Mouse (Mus musculus): ENCODE data around the gene Spop. TPM values are rescaled to one million over a fixed set of nuclear protein-coding genes. Genes with fewer than 3 reads are reported as not detected.

Gene Spop
- total RNA-seq, 2 experiments from 2014 or later, result 165 to 167 TPM

DNA sequence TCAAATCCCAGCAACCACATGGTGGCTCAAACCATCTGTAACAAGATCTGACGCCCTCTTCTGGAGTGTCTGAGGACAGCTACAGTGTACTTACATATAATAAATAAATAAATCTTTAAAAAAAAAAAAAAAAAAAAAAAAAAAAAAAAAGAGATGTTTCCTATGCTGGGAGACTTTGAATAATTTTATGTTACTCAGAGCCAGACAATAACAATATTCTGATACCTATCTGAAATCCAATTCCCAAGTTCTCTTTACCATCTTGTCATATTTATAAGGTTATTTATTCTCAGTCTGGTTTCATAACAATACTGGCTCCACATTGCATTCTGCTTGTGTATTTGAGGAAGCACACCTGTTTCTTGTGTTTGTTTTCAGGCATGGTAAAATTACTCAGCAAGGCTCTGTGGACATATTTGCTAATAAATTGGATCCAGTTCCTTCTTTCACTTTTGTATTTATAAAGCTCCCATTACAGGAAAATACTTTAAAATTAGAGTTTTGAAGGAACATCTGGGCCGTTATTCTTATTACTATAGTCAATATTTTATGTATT, 7.1 kb downstream of the Spop start:
- no peak for DNase-seq

GRCm38 (mm10) chr11:95423505-95423904, 9.6 kb downstream of the Spop start:
- DNase-seq, result no peak

- DNase-seq, result no peak
Observed at GRCm38 (mm10) chr11:95431344-95431743, 17.5 kb downstream of the Spop start.

GRCm38 (mm10) chr11:95432194-95432593, 18.3 kb downstream of the Spop start:
- no peak for DNase-seq

- no peak for DNase-seq
Observed at GRCm38 (mm10) chr11:95445371-95445770, 31.5 kb downstream of the Spop start.

DNA sequence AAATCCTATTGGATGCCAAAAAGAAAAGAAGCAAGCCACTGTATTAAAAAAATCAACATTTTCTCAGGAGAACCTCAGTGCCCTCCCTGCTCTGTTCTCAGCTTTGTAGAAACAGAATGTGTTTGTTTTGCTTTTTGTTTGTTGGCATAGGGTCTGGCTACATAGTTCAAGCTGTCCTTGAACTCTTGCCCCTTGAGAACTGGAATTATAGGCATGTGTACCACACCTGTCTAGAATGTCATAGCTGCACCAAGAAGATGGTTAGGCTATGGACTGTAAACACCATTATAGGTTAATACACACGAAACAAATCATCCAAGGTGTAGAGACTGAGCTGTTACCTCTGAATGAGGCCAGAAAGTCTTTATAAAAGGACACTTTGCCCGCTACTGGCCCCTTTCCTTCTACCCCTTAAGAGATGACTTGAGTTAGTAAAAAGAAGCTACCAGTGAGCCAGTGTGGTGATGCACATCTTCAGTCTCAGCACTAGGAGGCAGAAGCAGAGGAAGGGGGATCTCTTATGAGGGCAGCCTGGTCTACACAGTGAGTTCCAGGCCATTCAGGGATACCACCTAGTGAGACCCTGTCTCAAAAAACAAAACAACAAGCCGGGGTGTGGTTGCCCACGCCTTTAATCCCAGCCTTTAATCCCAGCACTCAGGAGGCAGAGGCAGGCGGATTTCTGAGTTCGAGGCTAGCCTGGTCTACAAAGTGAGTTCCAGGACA, 32.9 kb downstream of the Spop start:
- DNase-seq, result no peak

DNA sequence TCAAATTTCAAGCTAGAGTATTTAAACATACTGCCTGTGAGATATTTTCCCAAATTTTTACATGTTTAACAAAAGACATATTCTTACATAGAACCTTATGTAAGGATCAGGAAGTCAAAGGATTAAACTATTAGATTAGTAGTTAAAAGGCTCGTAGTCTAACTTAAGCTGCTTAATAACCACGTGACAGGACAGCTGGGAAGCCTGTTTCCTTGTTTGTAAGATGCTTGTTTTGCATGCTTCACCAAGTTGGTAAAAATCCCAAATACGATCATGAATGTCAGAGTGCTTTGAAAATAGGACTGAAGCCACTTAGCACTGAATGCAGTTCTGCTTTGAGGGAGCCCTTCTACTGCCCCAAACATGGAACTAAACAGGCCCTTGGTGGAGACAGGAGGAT, 34.5 kb downstream of the Spop start:
- no peak for DNase-seq

- no peak for DNase-seq
Observed at GRCm38 (mm10) chr11:95455331-95455730, 41.5 kb downstream of the Spop start.

DNA sequence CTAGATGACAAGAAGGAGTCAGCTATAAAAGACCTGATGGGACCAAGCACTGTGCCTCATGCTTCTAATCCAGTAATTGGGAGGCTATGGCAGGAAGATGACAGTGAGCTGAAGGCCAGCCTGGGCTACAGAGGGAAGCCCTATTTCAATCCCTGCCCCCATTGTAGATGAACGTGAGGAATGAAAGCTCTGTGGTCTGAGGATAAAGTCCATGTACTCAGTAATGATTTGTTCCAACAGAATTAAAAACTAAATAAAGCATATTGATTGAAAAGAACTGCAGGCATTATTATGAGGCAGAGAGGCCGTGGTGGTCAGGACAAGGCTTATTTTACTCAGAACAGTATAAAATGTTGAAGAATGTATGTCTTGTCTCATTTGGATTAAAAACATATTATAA, 47.0 kb downstream of the Spop start:
- no peak for DNase-seq

GRCm38 (mm10) chr11:95462168-95462567, 48.3 kb downstream of the Spop start:
- no peak for DNase-seq

DNA sequence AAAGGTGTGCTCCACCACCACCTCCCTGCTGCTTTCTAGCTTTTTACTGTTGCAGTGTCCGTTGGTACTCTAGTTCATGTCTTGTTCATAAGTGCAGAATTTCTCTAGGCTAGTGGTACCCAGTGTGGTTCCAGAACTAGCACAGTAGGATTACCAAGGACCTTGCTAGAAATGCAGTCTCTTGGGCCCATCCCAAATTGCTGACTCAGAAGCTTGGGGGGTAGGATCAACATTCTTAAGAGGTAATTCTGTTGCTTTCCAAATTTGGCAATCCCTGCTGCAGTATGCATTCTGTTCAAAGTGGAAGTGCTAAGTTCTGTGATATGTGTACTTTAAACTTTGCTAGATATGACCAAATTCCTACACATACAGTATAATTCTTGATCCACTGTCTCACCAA, 53.9 kb downstream of the Spop start:
- DNase-seq, result no peak

- no peak for DNase-seq
Observed at GRCm38 (mm10) chr11:95472942-95473341, 59.1 kb downstream of the Spop start.

- DNase-seq, result no peak
Observed at GRCm38 (mm10) chr11:95473456-95473855, 59.6 kb downstream of the Spop start.

DNA sequence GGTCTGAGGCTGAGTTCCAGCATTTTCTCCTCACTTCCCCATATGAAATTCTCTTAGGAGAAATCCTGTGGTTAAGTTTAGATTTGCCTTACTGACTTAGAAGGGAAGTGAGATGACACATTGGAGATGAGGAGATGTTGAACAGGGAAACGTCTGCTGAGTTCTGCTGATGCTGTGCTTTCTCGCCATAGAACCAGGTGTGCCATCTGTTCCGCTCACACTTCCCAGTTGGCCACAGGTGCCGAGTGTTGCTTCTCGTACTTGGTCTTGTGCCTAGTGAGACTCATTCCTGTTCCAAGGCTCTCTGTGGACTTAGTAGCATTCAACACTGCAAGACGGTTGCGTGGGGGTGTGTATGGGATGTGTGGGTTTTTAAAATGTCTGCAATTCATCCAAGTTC, 62.4 kb downstream of the Spop start:
- peak; percentile 48 to 53 for DNase-seq

- no peak for DNase-seq
Observed at GRCm38 (mm10) chr11:95479458-95479857, 65.6 kb downstream of the Spop start.

GRCm38 (mm10) chr11:95480662-95481061, 66.8 kb downstream of the Spop start:
- DNase-seq, result no peak

DNA sequence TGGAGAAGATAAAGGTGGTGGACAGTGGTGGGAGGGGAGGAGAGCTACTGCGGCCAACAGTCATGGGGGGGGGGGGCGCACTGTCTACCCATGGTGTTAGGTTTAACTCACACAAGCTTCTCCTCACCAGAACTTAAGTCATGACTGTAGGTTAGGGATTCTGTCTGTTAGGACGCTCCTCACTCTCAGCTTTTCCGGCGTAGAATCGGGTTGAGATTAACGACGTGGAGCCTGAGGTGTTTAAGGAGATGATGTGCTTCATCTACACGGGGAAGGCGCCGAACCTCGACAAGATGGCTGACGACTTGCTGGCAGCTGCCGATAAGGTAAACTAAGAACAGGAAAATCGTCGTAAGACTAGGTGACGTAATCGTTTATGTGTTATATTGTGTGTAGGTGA, 71.8 kb downstream of the Spop start:
- no peak for DNase-seq

DNA sequence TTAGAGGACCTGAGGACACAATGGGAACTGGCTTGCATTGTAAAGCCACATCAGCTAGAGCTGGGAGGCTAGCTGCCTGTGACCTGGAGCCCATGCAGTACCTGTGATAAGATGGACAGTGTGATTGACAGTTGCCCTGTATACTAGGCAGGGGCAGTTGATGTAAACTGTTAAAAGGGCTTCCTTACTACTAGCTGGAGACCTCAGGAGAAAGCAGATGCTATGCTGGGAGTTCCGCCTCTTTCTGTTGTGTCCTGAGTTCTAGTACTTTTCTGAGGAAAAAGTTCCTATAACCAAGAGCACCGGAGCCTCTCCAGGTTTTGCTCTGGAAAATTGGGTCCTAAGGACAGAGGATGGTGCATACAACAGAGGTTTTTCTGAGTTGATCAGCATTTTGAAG, 73.4 kb downstream of the Spop start:
- no peak for DNase-seq

DNA sequence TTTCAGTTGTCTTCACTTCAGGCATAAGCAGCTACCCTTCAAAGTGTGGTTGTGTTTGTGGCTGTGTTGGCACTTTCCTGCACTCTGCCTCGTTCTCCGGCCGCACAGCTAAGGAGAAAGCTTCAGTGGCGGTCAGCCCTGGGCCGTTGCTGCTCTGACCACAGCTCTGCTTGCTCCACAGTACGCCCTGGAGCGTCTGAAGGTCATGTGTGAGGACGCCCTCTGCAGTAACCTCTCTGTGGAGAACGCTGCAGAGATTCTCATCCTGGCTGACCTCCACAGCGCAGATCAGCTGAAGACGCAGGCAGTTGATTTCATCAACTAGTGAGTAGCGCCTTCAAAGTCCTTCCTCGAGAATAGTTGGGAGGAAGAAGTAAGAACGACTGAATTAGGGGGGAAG, 76.2 kb downstream of the Spop start:
- no peak for DNase-seq

DNA sequence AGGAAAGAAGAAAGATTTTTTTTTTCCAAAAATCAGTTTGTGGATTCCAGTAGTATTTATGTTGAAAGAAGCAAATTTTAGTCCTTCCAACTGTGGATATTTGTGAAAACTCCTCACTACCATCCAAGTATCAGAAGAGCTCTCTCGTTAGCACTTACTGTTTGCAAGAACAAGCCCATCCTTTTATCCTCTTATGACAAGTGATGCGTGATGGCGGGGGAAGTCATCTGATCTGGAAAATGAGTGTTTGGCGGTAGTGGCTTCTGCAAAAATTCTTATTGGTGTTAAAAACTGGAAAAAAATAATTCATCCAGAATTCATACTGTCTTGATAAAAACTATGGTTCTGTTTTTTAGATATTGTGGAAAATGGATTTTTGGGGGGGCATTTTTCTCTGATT, 78.4 kb downstream of the Spop start:
- DNase-seq, result no peak

GRCm38 (mm10) chr11:95493010-95493409, 79.1 kb downstream of the Spop start:
- DNase-seq, result no peak

DNA sequence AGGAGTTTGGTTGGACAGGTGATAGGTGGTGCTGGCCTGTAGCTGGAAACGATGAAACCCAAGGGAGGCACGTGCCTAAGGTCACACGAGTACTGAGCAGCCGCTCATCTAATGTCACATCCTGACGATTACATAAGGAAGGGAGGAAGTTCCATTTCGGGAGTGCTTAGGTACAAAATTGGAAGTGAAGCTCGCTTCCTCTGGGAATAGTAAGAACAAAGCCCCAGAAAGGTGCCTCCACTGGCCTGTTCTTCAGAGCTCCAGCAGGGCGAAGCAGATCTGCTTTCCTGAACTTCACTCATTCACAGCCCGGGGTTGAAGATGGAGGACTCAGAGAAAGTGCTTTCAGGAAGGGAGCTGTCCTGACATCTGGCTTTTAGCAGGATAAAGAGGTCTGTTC, 80.1 kb downstream of the Spop start:
- DNase-seq, result no peak

DNA sequence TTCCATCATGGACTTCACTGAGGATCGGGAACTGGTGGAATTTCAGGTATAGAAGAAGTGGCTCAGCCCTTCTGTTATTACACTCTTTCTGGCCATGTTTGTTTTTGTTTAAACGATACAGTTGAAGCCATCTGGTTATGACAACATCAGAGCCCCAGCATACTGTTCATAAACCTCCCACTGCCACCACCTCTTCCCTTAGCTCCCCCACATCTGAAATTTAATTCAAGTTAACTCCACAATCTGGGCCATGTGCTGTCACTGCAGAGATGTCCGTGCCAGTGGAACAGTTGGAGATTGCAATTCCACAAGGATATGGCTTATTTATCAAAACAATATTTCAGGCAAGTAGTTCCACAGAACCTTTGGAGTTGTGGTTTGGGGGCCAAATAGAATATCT, 80.5 kb downstream of the Spop start:
- DNase-seq, result peak; percentile 46 to 53

GRCm38 (mm10) chr11:95495883-95496282, 82.0 kb downstream of the Spop start:
- no peak for DNase-seq

- DNase-seq, result no peak
Observed at GRCm38 (mm10) chr11:95497921-95498320, 84.0 kb downstream of the Spop start.

Data from layer of hippocampus, postnatal 36 days (tissue).